Mouse (Mus musculus) bone marrow, adult 2 months (tissue): Measurements from ENCODE around the gene Mrps35.

Experiments
- CTCF ChIP-seq: fragments of 200-500 bp; IDR thresholded peaks from 2 replicates; pipeline ENCODE4 v1.5.1; 2011; ENCODE audit warnings: low read length, control low read depth; ENCODE audit not compliant: control insufficient read depth, insufficient read depth
- POLR2A ChIP-seq: fragments of 200-500 bp; IDR thresholded peaks from 2 replicates; pipeline ENCODE4 v1.6.1; 2011; ENCODE audit warnings: low read depth, mild to moderate bottlenecking, control low read depth, low read length, borderline replicate concordance; ENCODE audit not compliant: control insufficient read depth

DNA sequence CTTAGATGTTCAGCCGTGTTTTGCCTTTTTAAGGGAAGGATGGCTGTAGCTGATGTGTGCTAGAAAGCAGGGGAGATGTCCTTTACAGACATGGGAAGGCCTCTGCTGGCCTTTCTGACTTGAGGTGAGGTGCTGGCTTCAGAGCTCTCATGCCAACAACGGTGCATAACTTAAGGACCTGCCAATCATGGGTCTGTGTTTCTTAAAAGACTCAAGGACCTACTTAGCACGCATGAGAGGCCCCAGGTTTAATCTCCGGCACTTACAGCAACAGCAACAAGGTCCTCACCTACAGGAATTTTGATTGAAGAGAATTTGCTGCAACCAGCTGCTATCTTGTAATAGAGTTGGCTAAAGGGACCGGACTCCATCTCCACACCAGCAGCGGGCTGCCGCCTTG, 66.7 kb downstream of the Mrps35 start:
- no peak for TF ChIP-seq POLR2A
- no peak for TF ChIP-seq CTCF
